Mouse (Mus musculus) heart, adult 2 months (tissue): ENCODE data around the gene Casp8. TPM values are rescaled to one million over a fixed set of nuclear protein-coding genes. Genes with fewer than 3 reads are reported as not detected.
"Not testable (repeated sequence)": the region's sequence is repeated elsewhere in the genome, so short reads cannot be mapped to it uniquely, and the experiment has no call there.

ENCODE experiments used
- DNase-seq, 2 experiments: peaks; one replicate each; pipeline ENCODE4 v3.0.0; 2021
- H3K27ac ChIP-seq: fragments of 200-600 bp; 2 replicates; pipeline ENCODE4 v1.8.1; 2022
- H3K27me3 ChIP-seq: fragments of 200-500 bp; 2 replicates; pipeline ENCODE4 v1.6.1; 2012; ENCODE audit warnings: mild to moderate bottlenecking, low read length, inconsistent platforms, mixed read lengths; ENCODE audit not compliant: control insufficient read depth, insufficient read depth
- H3K36me3 ChIP-seq: fragments of 200-500 bp; 2 replicates; pipeline ENCODE4 v1.6.1; 2012; ENCODE audit warnings: low read length, inconsistent platforms; ENCODE audit not compliant: control insufficient read depth, insufficient read depth
- H3K4me1 ChIP-seq: fragments of 200-500 bp; 2 replicates; pipeline ENCODE4 v1.6.1; 2011; ENCODE audit warnings: low read length; ENCODE audit not compliant: control insufficient read depth, insufficient read depth
- H3K4me3 ChIP-seq: fragments of 200-600 bp; 2 replicates; pipeline ENCODE4 v1.8.1; 2022
- H3K79me2 ChIP-seq: fragments of 200-500 bp; replicated peaks from 2 replicates; pipeline ENCODE4 v1.6.1; 2012; ENCODE audit warnings: mild to moderate bottlenecking, inconsistent platforms, low read length, moderate library complexity, mixed read lengths; ENCODE audit not compliant: control insufficient read depth, insufficient read depth
- H3K9ac ChIP-seq: fragments of 200-500 bp; 2 replicates; pipeline ENCODE4 v1.6.1; 2012; ENCODE audit warnings: low read depth, mild to moderate bottlenecking, control low read depth, inconsistent platforms, low read length, mixed read lengths
- CTCF ChIP-seq: fragments of 200-600 bp; IDR thresholded peaks from 2 replicates; pipeline ENCODE4 v1.8.1; 2022; ENCODE audit warnings: antibody characterized with exemption, mild to moderate bottlenecking, moderate library complexity
- EP300 ChIP-seq: fragments of 200-500 bp; IDR thresholded peaks from 2 replicates; pipeline ENCODE4 v1.6.1; 2011; ENCODE audit warnings: low read depth, low read length, control low read depth; ENCODE audit not compliant: insufficient read depth
- POLR2A ChIP-seq: fragments of 200-500 bp; IDR thresholded peaks from 2 replicates; pipeline ENCODE4 v1.6.1; 2011; ENCODE audit warnings: mild to moderate bottlenecking, low read depth, low read length, control low read depth; ENCODE audit not compliant: insufficient read depth
- WGBS: fragments of 180-500 bp; shearing (Covaris S2); methylation state at CpG from one replicate; pipeline ENCODE4 v1.1.7; 2018; 5-methylcytosine and 5-hydroxymethylcytosine counted together
- intact Hi-C: fragments of 180-260 bp; cut with DNase I; formaldehyde crosslinking; loops from one replicate; pipeline ENCODE4 v1.15.1; 2025
- polyA plus RNA-seq: library from polyadenylated mRNA; depleted of rRNA; stranded (reverse); fragments of >200 nt; gene quantifications from 2 replicates; pipeline ENCODE4 v1.2.3, GENCODE M21; 2012; rRNA removed
- total RNA-seq, 2 experiments: library from RNA; stranded (reverse); gene quantifications; 2 replicates each; pipeline ENCODE4 v1.2.3; 2021

Gene Casp8
- total and polyA plus RNA-seq, 3 experiments, result 2.0 to 8.0 (median 6.3) TPM

DNA sequence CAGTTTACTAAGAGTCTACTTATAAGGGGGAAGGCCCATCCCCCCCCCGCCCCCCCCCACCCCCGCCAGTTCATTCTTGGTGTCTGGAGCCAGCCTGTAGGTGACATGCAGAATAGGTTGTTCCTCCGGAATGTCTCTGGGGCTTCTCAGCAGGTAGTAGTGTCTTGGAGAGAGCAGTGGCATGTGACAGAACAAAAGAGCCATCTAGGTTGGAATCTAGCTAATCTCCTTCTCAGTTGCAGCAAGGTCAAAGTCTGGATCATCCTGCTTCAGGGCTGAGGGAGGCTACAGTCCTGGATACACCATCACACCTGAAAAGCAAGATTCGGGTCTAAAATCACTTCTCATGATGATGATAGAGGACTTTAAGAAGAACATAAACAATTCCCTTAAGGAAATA is 90.5 kb downstream of the Casp8 start:
- intact Hi-C loops, result no loop called here
- TF ChIP-seq CTCF, result no peak
- Histone ChIP-seq H3K4me3 (no peak overlapping the region), H3K9ac (no peak overlapping the region), H3K27ac (no peak overlapping the region), H3K27me3 (no peaks in the 10 kb centered on the region), H3K36me3 (no peaks in the 10 kb centered on the region), H3K4me1 (no peaks in the 10 kb centered on the region), H3K79me2 (no peaks in the 10 kb centered on the region)
- DNase-seq, result no peak
- 74% methylated on average over 4 of the region's 4 CpGs for WGBS

GRCm38 (mm10) chr1:58889826-58890546 is 94.8 kb downstream of the Casp8 start:
- Histone ChIP-seq H3K27me3 (no peaks in the 10 kb centered on the region), H3K27ac (no peak overlapping the region), H3K4me1 (no peaks in the 10 kb centered on the region), H3K36me3 (no peaks in the 10 kb centered on the region), H3K4me3 (no peak overlapping the region), H3K9ac (no peak overlapping the region), H3K79me2 (no peaks in the 10 kb centered on the region)
- no peak for TF ChIP-seq EP300
- TF ChIP-seq POLR2A, result no peak
- TF ChIP-seq CTCF, result no peak
- 78% methylated on average over 5 of the region's 5 CpGs for WGBS
- intact Hi-C loops, result no loop called here
- DNase-seq, result no peak

GRCm38 (mm10) chr1:58890697-58891290 is 95.6 kb downstream of the Casp8 start:
- H3K9ac ChIP-seq, H3K4me3 ChIP-seq, intact Hi-C loops, H3K27ac ChIP-seq, H3K79me2 ChIP-seq, H3K36me3 ChIP-seq, H3K4me1 ChIP-seq, DNase-seq, H3K27me3 ChIP-seq: not testable (repeated sequence)
- 80% methylated on average over 5 of the region's 5 CpGs for WGBS

- H3K9ac ChIP-seq, DNase-seq, H3K27ac ChIP-seq, intact Hi-C loops, H3K79me2 ChIP-seq, H3K4me1 ChIP-seq, H3K27me3 ChIP-seq, H3K36me3 ChIP-seq, H3K4me3 ChIP-seq: not testable (repeated sequence)
- 71% methylated on average over 2 of the region's 2 CpGs for WGBS
Observed at GRCm38 (mm10) chr1:58891481-58892170, 96.5 kb downstream of the Casp8 start.

DNA sequence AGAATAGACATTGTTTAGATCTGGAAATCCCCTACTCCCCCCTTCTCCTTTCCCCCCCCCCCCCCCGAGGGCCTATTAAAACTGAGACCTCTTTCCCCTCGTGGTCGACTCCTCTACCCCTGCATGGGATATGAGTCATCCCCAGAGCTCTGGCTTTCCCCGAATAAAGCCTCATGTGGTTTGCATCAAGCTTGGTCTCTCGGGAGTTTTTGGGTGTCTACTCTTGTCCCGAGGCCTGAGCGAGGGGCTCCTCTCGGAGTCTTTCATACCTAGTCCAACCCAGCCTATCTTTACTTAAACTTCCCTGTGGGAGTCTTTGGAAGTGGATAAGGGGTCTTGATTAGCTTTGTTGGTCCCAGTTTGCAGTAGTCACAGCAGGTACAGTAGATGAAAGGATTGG is 97.2 kb downstream of the Casp8 start:
- DNase-seq, H3K27me3 ChIP-seq, H3K79me2 ChIP-seq, H3K36me3 ChIP-seq, H3K9ac ChIP-seq, H3K4me1 ChIP-seq, H3K27ac ChIP-seq, H3K4me3 ChIP-seq, intact Hi-C loops: not testable (repeated sequence)
- WGBS, result 63% methylated on average over 8 of the region's 8 CpGs

Other genes with a start within 250 kb of the Casp8 start
- gene Fam126b, start 209.1 kb upstream of the Casp8 start, total RNA-seq, result 10 to 100 TPM; 15.5 to 16.8 TPM
- gene Fam126b, start 209.1 kb upstream of the Casp8 start, polyA plus RNA-seq, result 1.4 and 3.1 TPM in 2 replicates
- gene Ndufb3, start 209.0 kb upstream of the Casp8 start, total RNA-seq, result 100 to 1,000 TPM; 278 to 322 TPM
- gene Ndufb3, start 209.0 kb upstream of the Casp8 start, polyA plus RNA-seq, result 201 and 372 TPM in 2 replicates
- not detected for gene Als2cr12, start 99.4 kb upstream of the Casp8 start, total RNA-seq
- 0.49 TPM in 1 of 2 replicates, not detected in the other for gene Als2cr12, start 99.4 kb upstream of the Casp8 start, polyA plus RNA-seq
- 10 to 100 TPM; 50.2 to 63.0 TPM for gene Cflar, start 83.9 kb upstream of the Casp8 start, total RNA-seq
- gene Cflar, start 83.9 kb upstream of the Casp8 start, polyA plus RNA-seq, result 21.7 and 39.1 TPM in 2 replicates
- gene Trak2, start 178.1 kb downstream of the Casp8 start, total RNA-seq, result 100 to 1,000 TPM; 179 to 232 TPM
- gene Trak2, start 178.1 kb downstream of the Casp8 start, polyA plus RNA-seq, result 71.4 and 94.1 TPM in 2 replicates
- 10 to 100 TPM; 61.3 to 81.4 TPM for gene Stradb, start 178.1 kb downstream of the Casp8 start, total RNA-seq
- 28.5 and 47.3 TPM in 2 replicates for gene Stradb, start 178.1 kb downstream of the Casp8 start, polyA plus RNA-seq